In the genomic region with DNA sequence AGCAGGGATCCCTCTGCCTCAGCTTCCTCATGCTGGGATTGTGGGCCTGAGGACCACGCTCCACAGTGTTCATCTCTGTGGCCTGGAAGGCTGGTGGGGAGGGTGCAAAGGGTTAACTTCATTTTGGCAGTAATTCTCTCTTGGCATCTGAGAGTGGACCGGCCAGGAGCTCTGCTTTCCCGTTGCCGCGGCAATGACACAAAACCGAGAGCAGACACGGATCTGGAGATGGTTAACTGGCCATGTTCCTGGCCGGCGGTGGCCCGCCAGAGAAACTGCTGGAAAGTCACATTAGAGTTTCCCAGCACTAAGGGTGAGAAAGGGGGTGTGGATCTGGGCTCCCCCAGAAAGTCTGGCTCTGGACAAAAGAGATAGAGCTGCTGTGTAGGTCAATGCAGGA, we compare ENCODE assay signal across 7 mouse cellular contexts.
DNase-seq lines count a peak whose midpoint lies in the region; ATAC-seq and TF ChIP-seq lines count a peak whose summit lies in the region.

No protein-coding gene starts in this region.

- peak; percentile 68 for DNase-seq in lung, embryonic 14.5 days
- no peak for DNase-seq in lung, adult 18-20 months
- DNase-seq in hindbrain, postnatal 0 days (ENCODE audit: low spot score) = peak; percentile 82
- DNase-seq in ovary, postnatal 14 days (ENCODE audit: low spot score) = no peak

- no peak overlapping the region for H3K4me2 ChIP-seq in lung, embryonic 14.5 days
- H3K4me2 ChIP-seq in embryonic facial prominence, embryonic 13.5 days = no peak overlapping the region
- H3K4me2 ChIP-seq in hindbrain, postnatal 0 days (ENCODE audit: low read depth, low read length) = no peak overlapping the region
- no peak overlapping the region for H3K4me2 ChIP-seq in limb, embryonic 12.5 days

- no peak overlapping the region for H3K27ac ChIP-seq in lung, embryonic 14.5 days (ENCODE audit: low read depth)
- H3K27ac ChIP-seq in embryonic facial prominence, embryonic 13.5 days = peak overlapping the region; percentile 90
- H3K27ac ChIP-seq in hindbrain, postnatal 0 days = peak overlapping the region; percentile 75; the same call in 1 of the 2 replicates
- H3K27ac ChIP-seq in limb, embryonic 12.5 days = peak overlapping the region; percentile 97

- 14% methylated on average over 10 of the region's 10 CpGs for WGBS in lung, embryonic 14.5 days
- WGBS in embryonic facial prominence, embryonic 13.5 days = 20% methylated on average over 10 of the region's 10 CpGs
- WGBS in hindbrain, postnatal 0 days = 21% methylated on average over 10 of the region's 10 CpGs
- 13% methylated on average over 10 of the region's 10 CpGs for WGBS in limb, embryonic 12.5 days

- peak; percentile 33; the same call in 1 of the 2 replicates for ATAC-seq in lung, embryonic 14.5 days (ENCODE audit: insufficient read depth)
- ATAC-seq in embryonic facial prominence, embryonic 13.5 days (ENCODE audit: insufficient number of reproducible peaks, insufficient read depth, low FRiP score, low TSS enrichment, low read depth) = no peak
- peak; percentile 85 for ATAC-seq in hindbrain, postnatal 0 days
- ATAC-seq in limb, embryonic 12.5 days (ENCODE audit: insufficient number of reproducible peaks, insufficient read depth, low FRiP score, low TSS enrichment, low read depth) = no peak
- no peak for ATAC-seq in CD4-positive, CD25-positive, alpha-beta regulatory T cell, adult 4 months

- peaks cover 17% of the 10 kb centered on the region for H3K4me1 ChIP-seq in lung, embryonic 14.5 days (ENCODE audit: insufficient read depth)
- H3K4me1 ChIP-seq in embryonic facial prominence, embryonic 13.5 days = peaks cover 67% of the 10 kb centered on the region
- peaks cover 19% of the 10 kb centered on the region; the same call in 1 of the 2 replicates for H3K4me1 ChIP-seq in hindbrain, postnatal 0 days (ENCODE audit: insufficient read depth, low read length)
- H3K4me1 ChIP-seq in limb, embryonic 12.5 days (replicated peaks) = peaks cover 62% of the 10 kb centered on the region

- H3K9ac ChIP-seq in lung, embryonic 14.5 days = no peak overlapping the region
- H3K9ac ChIP-seq in embryonic facial prominence, embryonic 13.5 days = 0 out of 2 replicates have a peak overlapping the region, but pooled peaks have one; percentile 37
- no peak overlapping the region for H3K9ac ChIP-seq in hindbrain, postnatal 0 days (replicated peaks; ENCODE audit: low read length)
- H3K9ac ChIP-seq in limb, embryonic 12.5 days (replicated peaks) = no peak overlapping the region; the same call in 1 of the 2 replicates

- TF ChIP-seq CTCF in lung, embryonic 14.5 days (IDR thresholded peaks at IDR 0.05; ENCODE audit: low read depth) = no peak
- TF ChIP-seq CTCF in hindbrain, postnatal 0 days (IDR thresholded peaks at IDR 0.05; ENCODE audit: low read depth) = no peak

- H3K36me3 ChIP-seq in lung, embryonic 14.5 days (ENCODE audit: insufficient read depth) = no peaks in the 10 kb centered on the region
- no peaks in the 10 kb centered on the region for H3K36me3 ChIP-seq in embryonic facial prominence, embryonic 13.5 days
- H3K36me3 ChIP-seq in hindbrain, postnatal 0 days (ENCODE audit: insufficient read depth, low read length) = no peaks in the 10 kb centered on the region
- H3K36me3 ChIP-seq in limb, embryonic 12.5 days = no peaks in the 10 kb centered on the region

- no peaks in the 10 kb centered on the region for H3K9me3 ChIP-seq in lung, embryonic 14.5 days (ENCODE audit: low read depth, low read length)
- H3K9me3 ChIP-seq in embryonic facial prominence, embryonic 13.5 days = no peaks in the 10 kb centered on the region
- no peaks in the 10 kb centered on the region for H3K9me3 ChIP-seq in hindbrain, postnatal 0 days (ENCODE audit: low read length)
- H3K9me3 ChIP-seq in limb, embryonic 12.5 days = no peaks in the 10 kb centered on the region

- no peak overlapping the region for H3K4me3 ChIP-seq in lung, embryonic 14.5 days (ENCODE audit: low read depth, low read length)
- H3K4me3 ChIP-seq in embryonic facial prominence, embryonic 13.5 days = no peak overlapping the region
- no peak overlapping the region for H3K4me3 ChIP-seq in hindbrain, postnatal 0 days (ENCODE audit: low read length)
- no peak overlapping the region for H3K4me3 ChIP-seq in limb, embryonic 12.5 days (replicated peaks)

- no peaks in the 10 kb centered on the region for H3K27me3 ChIP-seq in lung, embryonic 14.5 days (ENCODE audit: insufficient read depth, low read length)
- no peaks in the 10 kb centered on the region for H3K27me3 ChIP-seq in embryonic facial prominence, embryonic 13.5 days
- no peaks in the 10 kb centered on the region for H3K27me3 ChIP-seq in hindbrain, postnatal 0 days (ENCODE audit: insufficient read depth, low read length)
- H3K27me3 ChIP-seq in limb, embryonic 12.5 days = no peaks in the 10 kb centered on the region

Comparison
In these comparisons a context has a peak if more than half of its experiments do, and no peak if none do; other contexts are left out.
1. DNase-seq: peak in lung, embryonic 14.5 days (single experiment) and hindbrain, postnatal 0 days (single experiment); none in lung, adult 18-20 months (0 of 2) and ovary, postnatal 14 days (single experiment).
2. ATAC-seq: peak in lung, embryonic 14.5 days (single experiment) and hindbrain, postnatal 0 days (single experiment); none in embryonic facial prominence, embryonic 13.5 days (single experiment), limb, embryonic 12.5 days (single experiment) and CD4-positive, CD25-positive, alpha-beta regulatory T cell, adult 4 months (single experiment).